Mouse (Mus musculus) liver, embryonic 14.5 days (tissue): ENCODE data around the gene Plekhm1. TPM values are rescaled to one million over a fixed set of nuclear protein-coding genes. Genes with fewer than 3 reads are reported as not detected.

Experiments used
- ATAC-seq: fragments of 200-750 bp; cut with Nextera tagmentation; 2 replicates; pipeline ENCODE4 v1.8.0; 2017; ENCODE audit warnings: moderate number of reproducible peaks, mild to moderate bottlenecking, moderate library complexity; ENCODE audit not compliant: insufficient read depth
- DNase-seq, 3 experiments: peaks; one replicate each; pipeline ENCODE4 v3.0.0-alpha.2; 2012 to 2013; ENCODE audit warnings: low read depth in 3 of 3, low spot score in 3 of 3
- H3K27ac ChIP-seq: fragments of 300-500 bp; sonication (generic); 2 replicates; pipeline ENCODE4 v1.5.1; 2014; ENCODE audit warnings: moderate library complexity, mild to moderate bottlenecking, control low read depth, inconsistent platforms
- H3K27me3 ChIP-seq: fragments of 300-500 bp; sonication (generic); 2 replicates; pipeline ENCODE4 v1.6.1; 2014; ENCODE audit warnings: mild to moderate bottlenecking, low read length, moderate library complexity; ENCODE audit not compliant: control insufficient read depth, insufficient read depth
- H3K36me3 ChIP-seq: fragments of 300-500 bp; sonication (generic); replicated peaks from 2 replicates; pipeline ENCODE4 v1.6.1; 2014; ENCODE audit warnings: low read depth; ENCODE audit not compliant: control insufficient read depth, insufficient read depth
- H3K4me1 ChIP-seq, 2 experiments: fragments of 200-500 bp in 1 of 2; fragments of 300-500 bp in 1 of 2; sonication (generic) in 1 of 2; replicated peaks; 2 replicates each; pipeline ENCODE4 v1.6.1; 2012 to 2014; ENCODE audit warnings: antibody characterized with exemption in 1 of 2, inconsistent platforms in 1 of 2, low read length in 1 of 2; ENCODE audit not compliant: control insufficient read depth in 2 of 2, insufficient read depth in 2 of 2
- H3K4me2 ChIP-seq: fragments of 300-500 bp; sonication (generic); 2 replicates; pipeline ENCODE4 v1.6.1; 2014; ENCODE audit warnings: low read depth, mild to moderate bottlenecking, control low read depth, moderate library complexity
- H3K4me3 ChIP-seq, 2 experiments: fragments of 200-500 bp in 1 of 2; fragments of 300-500 bp in 1 of 2; sonication (generic) in 1 of 2; 2 replicates each; pipeline ENCODE4 v1.5.1; 2012 to 2014; ENCODE audit warnings: low read depth in 2 of 2, low read length in 2 of 2, mild to moderate bottlenecking in 2 of 2, control low read depth in 1 of 2, inconsistent platforms in 1 of 2, moderate library complexity in 1 of 2; ENCODE audit not compliant: insufficient read depth in 1 of 2
- H3K9ac ChIP-seq: fragments of 300-500 bp; sonication (generic); replicated peaks from 2 replicates; pipeline ENCODE4 v1.6.1; 2014; ENCODE audit warnings: mild to moderate bottlenecking, control low read depth, moderate library complexity
- H3K9me3 ChIP-seq: fragments of 300-500 bp; sonication (generic); 2 replicates; pipeline ENCODE4 v1.6.1; 2016; ENCODE audit warnings: low read length, mixed read lengths; ENCODE audit not compliant: control insufficient read depth
- CTCF ChIP-seq: IDR thresholded peaks from 2 replicates; pipeline ENCODE4 v1.5.1; 2016; ENCODE audit warnings: antibody characterized with exemption, low read depth, control low read depth
- EP300 ChIP-seq: IDR thresholded peaks from 2 replicates; pipeline ENCODE4 v1.6.1; 2016; ENCODE audit warnings: antibody characterized with exemption, low read depth
- WGBS: fragments of 180-500 bp; shearing (Covaris S2); extraction: QIAGEN DNeasy Blood & Tissue Kit; methylation state at CpG from one replicate; pipeline ENCODE4 v1.1.7; 2014; ENCODE audit not compliant: insufficient replicate concordance; 5-methylcytosine and 5-hydroxymethylcytosine counted together
- polyA plus RNA-seq, 2 experiments: library from polyadenylated mRNA; depleted of rRNA in 1 of 2; stranded (reverse) in 1 of 2; unstranded in 1 of 2; fragments of >200 nt; fragmentation: Nextera tagmentation in 1 of 2; extraction: Ambion mirVana in 1 of 2; gene quantifications; 2 replicates each; pipeline versions ENCODE4 v1.2.1 to v1.2.3; 2012 to 2014

The Plekhm1 gene
- polyA plus RNA-seq, 2 experiments: 3.3 to 3.7 TPM

- TF ChIP-seq CTCF (no peak), EP300 (no peak)
- H3K9ac ChIP-seq: no peak overlapping the region
- 0 out of 4 replicates have a peak, but pooled peaks cover 0 to 5% of the 10 kb centered on the region in 2 experiments for H3K4me1 ChIP-seq
- H3K4me3 ChIP-seq: no peak overlapping the region
- ATAC-seq (no peak), DNase-seq (no peak)
- H3K27me3 ChIP-seq: no peaks in the 10 kb centered on the region
- H3K9me3 ChIP-seq: no peaks in the 10 kb centered on the region
- no peak overlapping the region for H3K27ac ChIP-seq
- WGBS: 74% methylated on average over 7 of the region's 7 CpGs
- no peak overlapping the region for H3K4me2 ChIP-seq
- peaks cover under 1% of the 10 kb centered on the region; the same call in 1 of the 2 replicates for H3K36me3 ChIP-seq
These were observed 24.5 kb downstream of the Plekhm1 start for GRCm38 (mm10) chr11:103387870-103388526.

GRCm38 (mm10) chr11:103386827-103387226 lies 25.7 kb downstream of the Plekhm1 start:
- ATAC-seq (no peak), DNase-seq (no peak)
- Histone ChIP-seq H3K4me2 (no peak overlapping the region), H3K4me1 (peaks cover 0 to 11% of the 10 kb centered on the region in 2 experiments; a peak in 1 of 4 replicates), H3K4me3 (no peak overlapping the region), H3K27me3 (no peaks in the 10 kb centered on the region), H3K9ac (no peak overlapping the region), H3K9me3 (no peaks in the 10 kb centered on the region), H3K36me3 (no peaks in the 10 kb centered on the region; the same call in 1 of the 2 replicates), H3K27ac (no peak overlapping the region)
- 71% methylated on average over 9 of the region's 9 CpGs for WGBS
- TF ChIP-seq EP300 (no peak), CTCF (no peak)

GRCm38 (mm10) chr11:103381956-103382613 lies 30.4 kb downstream of the Plekhm1 start:
- H3K4me3 ChIP-seq: no peak overlapping the region
- no peaks in the 10 kb centered on the region for H3K9me3 ChIP-seq
- H3K9ac ChIP-seq: no peak overlapping the region
- no peak for TF ChIP-seq EP300
- TF ChIP-seq CTCF: no peak
- no peaks in the 10 kb centered on the region for H3K27me3 ChIP-seq
- WGBS: 16% methylated on average over 5 of the region's 5 CpGs
- peaks cover 4% of the 10 kb centered on the region; the same call in 1 of the 2 replicates for H3K36me3 ChIP-seq
- DNase-seq (no peak), ATAC-seq (peak; percentile 43; the same call in 1 of the 2 replicates)
- no peak overlapping the region for H3K27ac ChIP-seq
- no peak overlapping the region for H3K4me2 ChIP-seq
- H3K4me1 ChIP-seq: peaks cover 0 to 9% of the 10 kb centered on the region in 2 experiments; a peak in 2 of 4 replicates

- no peak overlapping the region for H3K9ac ChIP-seq
- 49% methylated on average over 7 of the region's 7 CpGs for WGBS
- H3K9me3 ChIP-seq: no peaks in the 10 kb centered on the region
- DNase-seq (no peak), ATAC-seq (no peak)
- no peak overlapping the region for H3K27ac ChIP-seq
- TF ChIP-seq EP300 (no peak), CTCF (no peak)
- H3K27me3 ChIP-seq: no peaks in the 10 kb centered on the region
- no peak overlapping the region for H3K4me2 ChIP-seq
- no peak overlapping the region for H3K4me3 ChIP-seq
- peaks cover 0 to 9% of the 10 kb centered on the region in 2 experiments; a peak in 2 of 4 replicates for H3K4me1 ChIP-seq
- peaks cover 4% of the 10 kb centered on the region; the same call in 1 of the 2 replicates for H3K36me3 ChIP-seq
These were observed 31.0 kb downstream of the Plekhm1 start for GRCm38 (mm10) chr11:103381505-103381904.

GRCm38 (mm10) chr11:103380460-103380859 lies 32.0 kb downstream of the Plekhm1 start:
- Histone ChIP-seq H3K36me3 (peaks cover 4% of the 10 kb centered on the region; the same call in 1 of the 2 replicates), H3K4me3 (no peak overlapping the region), H3K27me3 (no peaks in the 10 kb centered on the region), H3K9ac (no peak overlapping the region), H3K9me3 (no peaks in the 10 kb centered on the region), H3K4me2 (no peak overlapping the region), H3K4me1 (peaks cover 0 to 9% of the 10 kb centered on the region in 2 experiments; a peak in 2 of 4 replicates), H3K27ac (no peak overlapping the region)
- TF ChIP-seq CTCF (no peak), EP300 (no peak)
- DNase-seq (no peak), ATAC-seq (no peak)
- 57% methylated on average over 5 of the region's 5 CpGs for WGBS
